Mouse (Mus musculus) inflammation-experienced regulatory T-cells, adult 6 months (primary cell): ENCODE data around the gene Mllt3. TPM values are rescaled to one million over a fixed set of nuclear protein-coding genes. Genes with fewer than 3 reads are reported as not detected.

Experiments
- ATAC-seq: one replicate; pipeline ENCODE4 v1.8.0; 2017
- polyA plus RNA-seq, 3 experiments: library from polyadenylated mRNA; unstranded; fragments of 100-300 nt; shearing (Covaris generic); gene quantifications; one replicate each; pipeline ENCODE4 v1.2.1; 2017

The Mllt3 gene
- polyA plus RNA-seq, 3 experiments from 2014 or later: 91.7 to 126 (median 120) TPM

DNA sequence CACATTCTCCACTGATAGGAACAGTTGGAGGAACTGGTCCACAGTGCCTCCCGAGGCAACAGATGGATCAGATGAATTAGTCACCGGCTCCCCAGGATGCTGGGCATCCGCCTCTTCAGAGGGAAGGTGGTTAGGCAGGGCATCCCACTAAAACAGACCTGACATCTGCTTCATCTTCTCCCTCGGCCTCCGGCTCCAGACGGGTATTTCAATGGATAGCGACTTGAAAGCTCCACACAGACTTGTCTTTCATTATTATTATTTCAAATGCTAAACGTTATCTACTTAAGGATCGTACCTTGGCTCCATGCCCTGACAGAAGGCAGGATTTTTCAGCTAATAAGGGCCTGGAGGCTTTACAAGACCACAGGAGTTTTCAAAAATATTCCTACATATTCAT, 214.0 kb downstream of the Mllt3 start:
- no peak for ATAC-seq

DNA sequence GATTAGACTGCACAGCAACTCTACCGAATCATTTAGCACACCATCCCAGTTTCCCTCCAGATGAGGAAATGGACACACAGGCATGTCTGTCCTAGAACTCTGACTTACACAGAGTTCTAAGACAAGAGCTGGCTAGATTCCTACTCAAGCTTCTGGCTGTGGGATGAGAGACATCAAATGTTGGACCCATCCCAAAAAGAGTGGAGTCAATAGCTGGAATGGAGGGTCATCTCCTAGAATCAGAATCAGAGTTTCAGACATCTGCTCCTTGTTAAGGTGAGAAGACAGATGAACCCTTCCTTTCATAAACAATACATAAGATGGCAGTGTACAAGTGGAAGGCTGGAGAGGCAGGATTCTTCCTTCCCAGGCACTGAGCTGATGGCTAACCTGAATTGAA, 214.9 kb downstream of the Mllt3 start:
- no peak for ATAC-seq

DNA sequence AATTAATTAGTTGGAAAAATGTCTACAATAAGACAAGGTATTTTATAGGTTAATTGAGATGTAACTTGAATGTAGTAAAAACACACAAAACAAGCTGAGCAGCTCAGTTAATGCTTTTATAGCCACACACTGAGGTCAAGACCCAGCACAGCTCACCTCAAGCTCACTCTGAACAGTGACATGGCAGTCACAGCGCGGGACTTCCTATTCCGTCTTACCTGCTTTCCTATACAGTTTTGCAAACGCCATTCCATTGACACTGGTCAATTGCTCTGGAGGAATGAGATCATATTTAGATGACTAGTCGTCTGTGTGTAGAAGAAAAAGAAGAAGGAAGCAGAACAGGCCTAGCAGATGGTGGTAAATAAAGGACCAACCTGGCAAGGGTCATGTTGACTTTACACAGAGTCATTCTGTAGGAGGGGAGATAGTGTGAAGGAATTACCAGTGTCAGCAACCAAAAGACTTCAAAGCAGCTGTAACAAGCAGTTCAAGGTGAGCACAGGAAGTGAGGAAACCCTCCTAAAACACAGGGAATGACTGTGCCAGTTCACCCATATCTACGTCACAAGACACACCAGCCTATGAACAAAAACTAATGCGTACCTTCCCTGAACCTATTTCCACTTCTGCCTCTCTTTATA, 217.6 kb downstream of the Mllt3 start:
- peak; percentile 66 for ATAC-seq

DNA sequence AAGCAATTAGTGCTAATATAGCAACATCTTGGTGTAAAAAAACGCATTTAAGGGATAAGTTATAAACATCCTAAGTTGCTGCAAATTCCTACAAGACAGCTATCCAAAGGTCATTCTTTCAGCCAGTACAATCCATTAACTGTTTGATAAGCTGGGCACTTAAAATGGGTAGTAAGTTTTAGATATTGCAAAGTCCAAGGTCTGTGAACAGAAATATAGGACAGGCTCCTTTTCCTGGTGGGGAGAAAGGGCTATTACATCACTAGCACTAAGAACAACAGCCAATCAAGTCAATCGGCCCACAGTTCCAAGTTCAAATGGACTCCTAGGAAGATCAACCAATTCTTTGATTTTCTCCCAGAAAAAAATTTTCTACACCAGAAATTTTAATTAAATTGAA, 221.3 kb downstream of the Mllt3 start:
- ATAC-seq: no peak

DNA sequence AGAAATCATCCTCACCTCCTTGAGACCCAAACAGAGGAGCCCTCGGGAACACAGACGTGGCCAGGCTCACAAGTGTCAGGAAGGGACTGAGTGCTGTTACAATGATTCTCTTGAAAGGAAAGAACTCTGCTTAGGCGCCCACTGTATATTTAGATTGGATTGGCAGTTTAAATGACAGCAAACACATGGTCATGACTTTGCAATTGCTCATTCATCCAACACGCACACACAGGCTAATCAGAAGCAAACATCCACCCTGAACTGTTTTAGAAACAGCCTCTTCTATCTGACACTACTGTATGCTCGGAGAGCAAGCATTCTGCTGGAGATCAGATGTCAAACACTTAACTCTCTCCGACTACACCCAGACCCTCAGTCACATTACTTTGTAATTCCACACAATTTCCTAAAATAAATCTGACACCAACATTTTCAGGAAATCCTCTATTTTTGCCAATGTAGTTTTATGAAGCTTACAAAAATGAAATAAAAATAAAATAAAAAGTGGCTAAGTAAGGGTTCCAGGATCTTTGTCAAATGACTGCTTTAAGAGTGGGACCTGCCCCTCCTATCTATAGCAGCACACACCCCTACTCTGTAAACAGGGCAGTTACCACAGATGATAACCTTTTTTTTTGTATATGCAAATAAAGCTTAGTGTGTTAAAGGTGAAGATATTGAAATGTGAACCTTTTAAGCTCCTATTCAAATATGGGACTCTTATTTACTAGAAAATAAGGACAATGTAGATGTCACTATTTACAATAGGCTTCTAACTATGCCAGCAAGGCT, 226.8 kb downstream of the Mllt3 start:
- no peak for ATAC-seq

DNA sequence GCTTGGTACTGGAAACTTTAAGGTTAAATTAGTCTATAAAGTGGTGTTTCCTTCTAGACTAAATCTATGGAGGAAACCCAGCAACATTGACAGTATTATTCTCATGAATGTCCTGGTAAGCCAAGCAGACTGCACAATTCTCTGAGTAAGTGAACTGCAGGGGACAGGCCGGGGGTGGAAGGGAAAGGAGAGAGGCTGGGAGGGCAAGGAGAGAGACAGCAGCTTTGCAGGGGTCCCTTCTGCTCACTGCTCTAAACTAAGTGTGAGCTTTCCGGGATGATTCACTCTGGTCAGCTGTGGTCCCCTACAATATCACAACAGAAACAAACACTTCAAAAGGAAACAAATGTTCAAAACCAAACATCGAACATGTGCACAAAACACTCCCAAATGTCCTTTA, 228.6 kb downstream of the Mllt3 start:
- no peak for ATAC-seq

DNA sequence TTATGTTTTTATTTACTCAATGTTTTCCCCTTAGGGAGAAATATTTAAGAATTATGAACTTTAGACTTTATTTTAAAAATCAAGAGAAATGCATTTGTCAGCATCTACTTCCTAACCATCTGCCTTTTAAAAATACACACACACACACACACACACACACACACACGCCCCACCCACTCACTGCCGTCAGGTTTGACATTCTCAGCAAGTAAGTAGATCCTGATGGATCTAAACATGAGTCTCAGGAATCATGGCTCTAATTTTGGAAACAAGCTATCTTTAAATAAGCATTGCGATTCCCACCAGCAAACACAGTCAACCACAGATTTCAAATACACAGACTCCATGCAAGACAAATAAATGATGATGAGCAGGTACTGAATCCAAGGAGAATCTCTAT, 229.9 kb downstream of the Mllt3 start:
- ATAC-seq: no peak

DNA sequence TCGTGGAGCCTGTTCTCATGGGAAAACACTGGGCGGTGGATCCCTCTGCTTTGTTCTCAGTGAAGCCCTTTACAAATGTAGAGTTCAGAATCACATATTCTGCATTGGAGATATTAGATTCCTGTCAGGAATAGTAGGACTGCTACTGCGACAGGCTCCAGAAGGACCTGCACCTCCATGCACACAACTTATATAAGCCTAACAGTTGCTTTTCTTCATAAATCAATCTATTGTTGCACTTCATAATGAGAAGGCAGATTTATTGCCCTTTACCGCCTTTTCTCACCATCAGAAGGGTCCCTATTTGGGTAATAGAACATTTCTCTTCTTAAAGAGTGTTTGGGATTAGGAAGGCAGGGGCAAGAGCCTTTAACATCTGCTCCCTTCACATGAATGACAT, 231.0 kb downstream of the Mllt3 start:
- ATAC-seq: no peak

DNA sequence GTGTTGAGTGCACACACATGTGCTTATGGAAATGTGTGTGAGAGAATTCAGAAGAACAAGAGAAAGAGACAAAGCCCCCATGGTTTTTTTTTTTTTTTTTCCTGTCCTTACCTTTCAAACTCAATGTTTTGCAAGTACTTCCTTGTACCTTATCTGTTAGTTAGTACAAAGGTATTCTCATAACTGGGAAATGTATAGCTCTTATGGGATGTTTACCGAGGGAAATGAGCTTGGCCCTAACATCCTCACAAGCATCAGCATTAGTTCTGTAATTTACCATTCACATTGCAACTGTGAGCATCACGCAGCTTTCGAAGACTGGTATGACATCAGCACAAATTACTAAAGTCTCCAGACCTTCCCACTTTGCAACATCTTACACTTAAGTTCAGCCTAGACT, 231.8 kb downstream of the Mllt3 start:
- ATAC-seq: no peak

DNA sequence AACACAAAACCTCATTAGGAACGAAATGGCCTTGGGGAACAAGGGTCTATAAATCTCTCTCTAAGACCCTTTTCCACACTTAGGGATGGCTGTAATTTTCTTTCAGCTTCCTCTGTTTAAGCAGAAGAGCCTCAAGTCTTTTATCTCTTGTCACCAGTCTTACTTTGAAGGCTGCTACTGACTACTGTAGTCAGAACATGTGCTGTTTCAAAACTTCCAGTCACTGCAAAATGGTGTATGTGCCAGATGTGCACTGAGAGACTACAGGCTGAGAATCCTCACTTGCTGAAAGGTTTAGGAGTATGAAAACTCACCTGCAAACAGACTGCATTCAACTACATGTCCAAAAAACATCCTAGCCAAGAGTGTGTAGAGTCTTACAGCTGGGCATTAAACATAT, 232.9 kb downstream of the Mllt3 start:
- ATAC-seq: no peak

DNA sequence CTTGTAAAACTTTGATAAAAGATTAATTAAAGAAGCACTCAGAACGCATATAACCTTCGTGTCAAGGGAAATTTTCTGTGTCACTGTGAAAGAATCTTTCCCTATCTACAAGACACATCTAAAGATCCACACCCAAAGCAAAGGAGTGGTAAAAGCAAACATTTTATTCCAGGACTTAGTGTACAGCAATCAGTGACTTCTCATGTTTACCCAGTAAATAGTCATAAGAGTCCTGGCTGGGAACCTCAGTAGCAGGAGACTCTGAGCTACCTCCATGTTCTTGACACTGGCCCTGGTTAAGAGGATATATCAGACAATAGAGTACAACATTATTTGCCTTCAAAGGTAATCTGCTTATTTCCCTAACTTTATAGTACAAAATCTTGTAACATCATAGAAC, 233.7 kb downstream of the Mllt3 start:
- no peak for ATAC-seq

DNA sequence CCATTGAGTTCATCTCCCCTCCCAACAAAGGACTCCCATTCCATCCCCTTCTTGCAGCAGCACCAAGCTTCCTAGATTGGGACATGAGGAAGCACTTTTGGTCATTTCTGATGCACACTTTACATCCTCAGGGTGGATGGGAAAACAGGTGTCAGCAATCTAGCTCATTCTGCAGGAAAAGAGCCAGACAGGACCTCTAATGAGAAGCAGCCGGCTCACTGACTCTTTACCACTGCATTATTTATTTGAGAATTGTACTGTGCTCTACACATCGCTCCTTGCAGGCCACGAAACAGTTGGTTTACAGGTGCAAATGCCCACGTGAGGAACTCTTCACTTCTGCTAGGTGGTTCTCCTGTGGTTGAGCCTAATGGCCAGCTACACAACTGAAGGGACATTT, 237.9 kb downstream of the Mllt3 start:
- no peak for ATAC-seq

DNA sequence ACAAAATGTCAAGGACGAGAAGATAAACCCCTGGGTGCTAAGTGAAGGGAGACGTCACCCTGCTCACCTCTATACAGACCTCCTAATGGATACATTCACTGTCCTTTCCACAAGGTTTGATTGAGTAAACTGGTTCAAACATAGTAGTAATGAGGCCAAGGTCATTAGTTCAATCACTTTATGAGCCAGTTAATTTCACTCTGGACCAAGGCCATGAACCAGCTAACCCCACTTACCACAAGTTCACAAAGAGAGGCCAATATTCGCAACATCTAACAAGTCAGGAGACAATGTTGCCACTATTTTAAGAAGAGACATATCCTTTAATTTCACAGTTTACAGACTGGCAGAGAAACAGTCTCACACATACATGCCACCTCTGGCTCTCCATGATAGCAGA, 238.9 kb downstream of the Mllt3 start:
- no peak for ATAC-seq

DNA sequence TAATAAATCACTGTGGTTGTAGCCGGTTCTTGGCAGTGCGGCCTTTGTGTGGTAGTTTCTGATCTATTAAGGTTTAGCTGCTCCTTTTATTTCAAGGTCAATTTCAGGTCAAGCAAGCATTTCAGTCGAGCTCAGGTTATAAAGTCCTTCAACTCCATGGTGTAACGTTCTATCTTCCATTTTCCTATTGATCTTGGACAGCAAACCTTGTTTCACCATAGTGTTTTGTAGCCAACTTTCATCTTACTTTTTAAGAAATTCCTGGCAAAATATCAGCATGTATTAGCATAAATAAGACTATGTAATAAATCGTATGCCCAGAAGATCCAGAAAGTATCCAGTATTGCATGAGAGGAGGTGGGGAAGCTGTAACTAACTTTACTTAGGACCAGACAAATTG, 240.7 kb downstream of the Mllt3 start:
- ATAC-seq: no peak

DNA sequence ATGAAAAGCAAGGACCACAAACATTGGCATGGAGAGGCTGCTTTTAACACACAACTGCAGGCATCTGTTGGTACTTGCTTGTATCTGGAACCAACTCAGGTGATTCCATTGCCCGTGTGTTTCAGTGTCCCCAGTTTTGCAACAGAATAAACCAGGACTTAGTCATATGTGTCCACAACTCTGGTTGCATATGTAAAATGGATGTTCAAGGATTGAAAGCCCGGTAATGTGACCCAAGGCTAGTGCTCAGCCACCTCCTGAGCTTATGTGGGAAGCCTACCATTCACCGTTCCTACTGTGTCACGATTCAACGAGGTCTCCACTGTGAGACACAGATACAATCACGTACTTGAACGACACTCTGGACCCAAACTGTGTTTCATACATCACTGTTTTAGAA, 243.7 kb downstream of the Mllt3 start:
- no peak for ATAC-seq

DNA sequence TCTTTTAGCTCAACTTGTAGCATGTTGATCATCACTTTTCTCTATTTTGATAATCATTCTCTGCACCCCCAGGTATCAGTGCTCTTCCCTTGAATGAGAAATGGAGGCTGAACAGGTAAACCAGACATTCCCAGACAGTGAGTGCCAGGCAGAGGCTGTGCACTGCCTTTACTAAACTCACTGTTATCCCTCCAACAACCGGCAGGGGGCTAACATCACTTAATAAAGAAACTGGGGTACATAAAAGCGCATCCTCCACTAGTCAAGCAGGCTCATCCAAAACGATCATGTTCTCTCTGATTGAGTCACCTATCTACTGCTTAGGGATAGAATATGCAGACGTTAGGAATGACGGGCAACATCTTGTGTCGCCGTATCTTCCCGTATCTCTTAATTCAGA, 244.5 kb downstream of the Mllt3 start:
- ATAC-seq: peak; percentile 68

DNA sequence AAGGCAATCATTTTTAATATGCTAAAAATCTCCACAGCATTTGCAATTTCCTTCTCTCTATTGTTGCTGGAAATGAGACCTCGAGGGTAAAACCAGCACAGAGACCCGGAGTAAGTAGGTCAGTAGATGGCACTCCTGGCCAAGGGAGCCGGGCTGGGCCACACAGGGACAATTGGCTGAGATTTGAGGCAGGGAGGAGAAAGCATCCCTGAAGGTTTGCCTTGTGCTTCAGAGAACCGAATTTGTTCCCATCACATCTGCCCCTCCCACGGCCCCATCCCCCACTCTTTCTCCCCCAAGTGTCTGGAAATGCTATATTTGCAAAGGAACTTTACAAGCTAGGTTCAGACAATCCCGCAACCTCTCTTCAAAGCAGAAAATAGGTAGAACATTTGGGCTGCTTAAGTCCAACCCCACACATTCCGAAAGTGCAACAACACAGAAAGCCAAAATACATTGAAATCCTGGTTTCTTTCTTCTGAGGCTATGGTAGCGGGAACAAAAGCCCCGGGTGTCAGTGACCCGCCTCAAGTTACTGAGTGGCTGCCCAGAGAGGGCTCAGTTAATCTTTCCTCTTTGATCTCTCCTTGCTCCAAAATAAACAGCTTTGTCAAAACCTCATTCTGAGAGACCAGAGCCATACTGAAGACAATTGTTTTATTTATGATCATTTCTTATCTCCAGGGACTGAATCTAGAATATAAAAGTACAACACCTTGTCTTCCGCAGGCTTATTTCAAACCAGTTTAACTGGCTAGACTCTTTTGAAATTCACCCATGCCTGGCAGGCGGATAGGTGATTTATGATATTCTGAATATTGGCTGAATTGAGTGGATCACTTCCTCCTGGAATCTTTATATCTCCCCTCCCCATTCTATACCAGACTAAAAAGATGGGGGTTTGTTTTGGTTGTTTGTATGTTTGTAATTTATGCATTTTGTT, 247.8 kb downstream of the Mllt3 start:
- ATAC-seq: no peak

DNA sequence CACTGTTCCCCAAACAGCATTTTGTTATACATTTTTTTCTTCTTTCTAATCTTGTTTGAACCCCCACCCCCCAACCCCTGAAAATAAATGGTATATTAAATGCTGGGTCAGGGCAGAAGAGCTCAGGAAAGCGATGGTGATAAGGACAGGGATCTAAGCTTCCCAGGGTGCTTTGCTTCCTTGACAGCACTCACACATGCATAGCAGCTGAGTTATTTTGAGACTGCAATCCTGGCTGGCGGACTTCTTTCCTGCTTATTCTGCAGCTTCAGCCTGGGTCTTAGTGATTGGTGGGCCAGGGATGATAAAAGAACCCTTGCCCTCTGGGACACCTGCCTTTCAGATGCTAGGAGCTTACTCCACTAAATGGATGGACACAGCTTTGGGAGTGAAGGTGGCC, 249.4 kb downstream of the Mllt3 start:
- ATAC-seq: no peak

DNA sequence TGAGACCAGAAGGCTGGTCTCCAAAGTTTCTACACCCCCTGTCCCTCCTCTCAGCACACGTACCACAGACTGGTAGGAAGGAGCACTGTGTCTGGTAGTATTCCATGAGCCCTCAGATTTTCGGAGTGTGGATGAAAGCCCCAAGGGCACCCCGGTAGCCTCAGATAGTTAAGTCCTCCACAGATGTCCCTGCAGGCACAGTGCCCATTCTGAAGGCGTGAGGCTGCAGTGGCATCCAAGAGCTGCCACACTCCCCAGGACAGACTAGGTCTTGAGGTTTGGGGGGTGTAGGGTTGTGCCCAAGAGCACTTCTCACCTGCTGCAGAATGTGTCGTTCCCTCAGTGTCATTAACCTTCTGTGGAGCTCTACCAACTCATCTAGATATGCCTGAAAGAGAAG, 251.2 kb downstream of the Mllt3 start:
- ATAC-seq: no peak

DNA sequence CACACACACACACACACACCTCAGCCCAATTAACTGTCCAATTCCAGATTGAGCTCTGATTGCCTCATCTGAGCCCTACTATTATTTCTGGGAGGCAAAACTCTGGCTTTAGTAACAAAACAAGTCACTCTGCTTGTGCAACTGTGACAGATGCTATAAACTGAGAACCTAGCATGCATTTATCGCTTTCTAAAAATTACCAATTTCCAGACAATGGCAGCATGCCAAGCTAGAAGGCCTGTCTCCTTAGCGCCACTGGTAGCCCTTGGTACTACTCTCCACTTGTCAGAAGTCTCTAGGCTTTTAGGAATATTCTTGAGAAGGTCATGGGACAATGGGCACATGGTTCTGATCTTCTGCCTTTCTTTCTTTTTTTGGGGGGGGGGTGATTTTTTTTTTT, 257.4 kb downstream of the Mllt3 start:
- ATAC-seq: no peak

DNA sequence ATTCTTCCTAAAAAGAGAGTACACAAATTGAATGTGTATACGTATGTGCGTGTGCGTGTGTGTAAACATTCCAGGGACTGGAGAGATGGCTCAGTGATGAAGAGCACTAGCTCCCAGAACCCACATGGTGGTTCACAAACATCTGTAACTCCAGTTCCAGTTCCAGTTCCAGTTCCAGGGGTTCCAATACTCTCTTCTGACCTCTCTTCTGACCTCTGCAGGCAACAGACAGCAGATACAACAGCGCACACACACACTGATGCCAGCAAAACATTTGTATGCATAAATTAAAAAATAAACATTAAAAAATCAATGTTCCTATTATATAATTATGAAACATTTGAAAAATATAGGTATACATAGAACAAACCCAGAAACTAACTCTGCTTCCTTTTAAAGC, 258.6 kb downstream of the Mllt3 start:
- ATAC-seq: no peak

DNA sequence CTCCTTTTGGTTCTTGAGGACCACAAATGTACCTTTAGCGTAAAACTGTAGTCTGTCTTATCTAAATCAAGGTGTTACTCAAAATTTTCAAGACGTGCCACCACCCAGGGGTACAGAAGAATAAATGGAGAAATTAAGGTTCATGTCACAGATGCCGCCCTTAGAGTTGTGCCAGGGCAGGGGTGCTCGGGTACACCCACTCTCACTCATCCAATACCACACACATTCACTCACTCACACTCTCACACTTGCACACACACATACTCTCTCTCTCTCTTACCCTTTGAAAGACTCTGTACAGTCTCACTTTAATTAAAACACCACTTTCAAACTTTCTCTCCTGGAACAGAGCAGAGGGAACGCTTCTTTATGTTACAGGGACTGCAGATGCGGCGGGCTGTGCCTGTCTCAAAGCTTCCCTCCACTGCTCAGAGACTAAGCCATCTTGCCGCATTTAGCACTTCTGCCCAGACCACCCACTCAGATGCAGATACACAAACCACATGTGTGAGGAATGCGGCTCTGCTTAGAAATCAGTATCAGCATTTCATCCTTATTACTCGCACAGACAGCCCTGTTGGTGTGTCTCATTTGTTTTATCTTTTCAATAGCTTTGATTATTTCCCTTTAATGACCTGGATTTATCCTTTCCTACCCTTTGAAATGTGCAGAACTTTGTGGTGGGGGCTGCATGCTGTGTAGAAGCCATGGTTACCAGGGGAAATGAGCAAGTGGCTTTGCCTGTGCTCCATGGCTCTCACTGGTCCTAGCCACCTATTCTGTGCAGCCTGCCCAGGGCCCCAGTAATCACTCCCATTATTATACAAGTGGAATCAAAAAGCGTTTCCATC, 265.2 kb downstream of the Mllt3 start:
- no peak for ATAC-seq

DNA sequence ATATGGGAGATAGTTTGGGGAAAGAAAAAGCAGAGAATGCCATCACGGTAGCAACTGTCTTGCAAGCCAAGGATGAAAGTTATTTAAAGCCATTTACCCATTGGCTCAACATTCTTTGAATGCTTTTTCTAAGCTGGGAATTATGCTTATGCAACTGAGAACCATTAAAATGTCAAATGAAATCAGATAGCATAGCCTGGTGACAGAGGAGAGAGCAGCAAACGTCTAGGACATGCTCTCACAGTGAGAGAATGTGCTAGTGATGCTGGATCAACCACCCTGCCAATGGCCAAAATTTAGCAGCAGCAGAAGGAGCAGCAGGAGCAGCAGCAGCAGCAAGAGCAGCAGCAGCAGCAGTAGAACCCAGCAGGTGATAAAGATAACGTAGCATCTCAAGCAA, 267.4 kb downstream of the Mllt3 start:
- no peak for ATAC-seq
